Mouse (Mus musculus) lung, postnatal 0 days (tissue): ENCODE measurements at regions not wholly inside any gene's neighbourhood (a gene's known extent, or its start where the extent isn't known, plus 50 kb on each side); places are given as distances from the start of the nearest gene placed in this dataset.

ENCODE experiments used
- ATAC-seq: fragments of 200-750 bp; cut with Nextera tagmentation; 2 replicates; pipeline ENCODE4 v1.8.0; 2017; ENCODE audit warnings: moderate library complexity
- DNase-seq: peaks from one replicate; pipeline ENCODE4 v3.0.0-alpha.2; 2016; ENCODE audit warnings: low spot score
- H3K27ac ChIP-seq: fragments of 300-500 bp; sonication (generic); 2 replicates; pipeline ENCODE4 v1.5.1; 2014; ENCODE audit warnings: antibody characterized with exemption, mild to moderate bottlenecking, low read length, mixed read lengths
- H3K27me3 ChIP-seq: fragments of 300-500 bp; sonication (generic); replicated peaks from 2 replicates; pipeline ENCODE4 v1.6.1; 2014; ENCODE audit warnings: low read length, mixed read lengths; ENCODE audit not compliant: insufficient read depth
- H3K36me3 ChIP-seq: fragments of 300-500 bp; sonication (generic); 2 replicates; pipeline ENCODE4 v1.6.1; 2014; ENCODE audit warnings: low read length, mixed read lengths; ENCODE audit not compliant: insufficient read depth
- H3K4me1 ChIP-seq: fragments of 300-500 bp; sonication (generic); 2 replicates; pipeline ENCODE4 v1.6.1; 2014; ENCODE audit warnings: antibody characterized with exemption, low read depth, low read length, mixed read lengths; ENCODE audit not compliant: insufficient read depth
- H3K4me2 ChIP-seq: fragments of 300-500 bp; sonication (generic); replicated peaks from 2 replicates; pipeline ENCODE4 v1.6.1; 2014; ENCODE audit warnings: low read depth, mild to moderate bottlenecking, low read length, moderate library complexity, mixed read lengths
- H3K4me3 ChIP-seq: fragments of 300-500 bp; sonication (generic); 2 replicates; pipeline ENCODE4 v1.5.1; 2014; ENCODE audit warnings: low read depth, low read length
- H3K9ac ChIP-seq: fragments of 300-500 bp; sonication (generic); replicated peaks from 2 replicates; pipeline ENCODE4 v1.6.1; 2014; ENCODE audit warnings: low read depth, mild to moderate bottlenecking
- H3K9me3 ChIP-seq: fragments of 300-500 bp; sonication (generic); 2 replicates; pipeline ENCODE4 v1.6.1; 2016; ENCODE audit warnings: low read length, mixed read lengths
- CTCF ChIP-seq: IDR thresholded peaks from 2 replicates; pipeline ENCODE4 v1.5.1; 2016; ENCODE audit warnings: antibody characterized with exemption, mild to moderate bottlenecking
- EP300 ChIP-seq: IDR thresholded peaks from 2 replicates; pipeline ENCODE4 v1.6.1; 2016; ENCODE audit warnings: antibody characterized with exemption, mild to moderate bottlenecking, control low read depth
- WGBS: fragments of 180-500 bp; shearing (Covaris S2); extraction: QIAGEN DNeasy Blood & Tissue Kit; methylation state at CpG from one replicate; pipeline ENCODE4 v1.1.7; 2014; 5-methylcytosine and 5-hydroxymethylcytosine counted together

- no peak overlapping the region for H3K4me2 ChIP-seq
- H3K27ac ChIP-seq = no peak overlapping the region
- H3K9ac ChIP-seq = no peak overlapping the region
- no peaks in the 10 kb centered on the region for H3K9me3 ChIP-seq
- H3K36me3 ChIP-seq = no peaks in the 10 kb centered on the region
- no peak for DNase-seq
- no peaks in the 10 kb centered on the region for H3K4me1 ChIP-seq
- WGBS = 75% methylated on average over 2 of the region's 2 CpGs
- no peak for ATAC-seq
- TF ChIP-seq CTCF (no peak), EP300 (no peak)
- no peaks in the 10 kb centered on the region for H3K27me3 ChIP-seq
- H3K4me3 ChIP-seq = no peak overlapping the region
These were observed 181.2 kb upstream of the Tsc22d2 start for GRCm38 (mm10) chr3:58233296-58233695.

GRCm38 (mm10) chr3:58234846-58235630, 179.5 kb upstream of the Tsc22d2 start:
- H3K9me3 ChIP-seq = no peaks in the 10 kb centered on the region
- H3K27me3 ChIP-seq = no peaks in the 10 kb centered on the region
- no peaks in the 10 kb centered on the region for H3K4me1 ChIP-seq
- no peak overlapping the region for H3K27ac ChIP-seq
- 61% methylated on average over 6 of the region's 6 CpGs for WGBS
- DNase-seq (peak; percentile 5), ATAC-seq (peak; percentile 38)
- no peak overlapping the region for H3K9ac ChIP-seq
- no peaks in the 10 kb centered on the region for H3K36me3 ChIP-seq
- TF ChIP-seq EP300 (no peak), CTCF (no peak)
- no peak overlapping the region for H3K4me2 ChIP-seq
- H3K4me3 ChIP-seq = no peak overlapping the region

GRCm38 (mm10) chr3:58238111-58238510, 176.4 kb upstream of the Tsc22d2 start:
- no peak overlapping the region for H3K4me3 ChIP-seq
- TF ChIP-seq CTCF (no peak), EP300 (no peak)
- no peak overlapping the region for H3K9ac ChIP-seq
- ATAC-seq (no peak), DNase-seq (no peak)
- no peaks in the 10 kb centered on the region for H3K4me1 ChIP-seq
- H3K4me2 ChIP-seq = no peak overlapping the region
- H3K36me3 ChIP-seq = no peaks in the 10 kb centered on the region
- no peaks in the 10 kb centered on the region for H3K9me3 ChIP-seq
- H3K27me3 ChIP-seq = no peaks in the 10 kb centered on the region
- H3K27ac ChIP-seq = no peak overlapping the region

- ATAC-seq = no peak
- Histone ChIP-seq H3K27me3 (no peaks in the 10 kb centered on the region), H3K4me3 (no peak overlapping the region), H3K27ac (no peak overlapping the region), H3K36me3 (no peaks in the 10 kb centered on the region), H3K4me1 (no peaks in the 10 kb centered on the region), H3K9ac (no peak overlapping the region), H3K4me2 (no peak overlapping the region), H3K9me3 (no peaks in the 10 kb centered on the region)
- DNase-seq = no peak
- no peak for TF ChIP-seq CTCF
- WGBS = 57% methylated on average over 4 of the region's 4 CpGs
These were observed 173.7 kb upstream of the Tsc22d2 start for GRCm38 (mm10) chr3:58240775-58241174.

- Histone ChIP-seq H3K4me1 (no peaks in the 10 kb centered on the region), H3K9ac (no peak overlapping the region), H3K27me3 (no peaks in the 10 kb centered on the region), H3K4me3 (no peak overlapping the region), H3K36me3 (no peaks in the 10 kb centered on the region), H3K4me2 (no peak overlapping the region), H3K9me3 (no peaks in the 10 kb centered on the region), H3K27ac (no peak overlapping the region)
- DNase-seq (no peak), ATAC-seq (no peak)
- TF ChIP-seq EP300 (no peak), CTCF (no peak)
- 41% methylated on average over 5 of the region's 5 CpGs for WGBS
These were observed 169.2 kb upstream of the Tsc22d2 start for GRCm38 (mm10) chr3:58245361-58245760.

DNA sequence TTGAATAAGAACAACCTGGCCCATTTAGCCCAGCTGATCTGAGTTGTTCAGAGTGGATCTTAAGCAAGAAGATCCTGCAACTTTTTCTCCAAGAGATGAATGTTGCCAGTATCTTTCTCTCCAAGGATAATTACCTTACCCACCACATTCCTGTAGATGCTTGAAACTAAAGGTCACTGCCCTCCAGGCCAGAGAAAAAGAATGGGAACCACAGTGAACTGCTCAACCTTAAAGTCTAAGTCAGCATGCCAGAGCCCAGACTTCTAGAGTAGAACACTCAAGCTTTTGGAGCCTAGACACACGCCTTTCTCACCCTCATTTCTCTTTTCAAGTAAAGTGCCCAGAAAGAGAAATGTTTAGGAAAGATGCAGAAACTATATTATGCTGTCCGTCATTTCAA, 166.5 kb upstream of the Tsc22d2 start:
- 84% methylated on average over 2 of the region's 2 CpGs for WGBS
- DNase-seq (no peak), ATAC-seq (no peak)
- H3K9ac ChIP-seq = no peak overlapping the region
- H3K27ac ChIP-seq = no peak overlapping the region
- H3K4me2 ChIP-seq = no peak overlapping the region
- H3K36me3 ChIP-seq = no peaks in the 10 kb centered on the region
- TF ChIP-seq EP300 (no peak), CTCF (no peak)
- H3K4me1 ChIP-seq = no peaks in the 10 kb centered on the region
- no peaks in the 10 kb centered on the region for H3K27me3 ChIP-seq
- H3K4me3 ChIP-seq = no peak overlapping the region
- no peaks in the 10 kb centered on the region for H3K9me3 ChIP-seq

GRCm38 (mm10) chr3:58253942-58254341, 160.6 kb upstream of the Tsc22d2 start:
- no peaks in the 10 kb centered on the region for H3K27me3 ChIP-seq
- H3K4me1 ChIP-seq = no peaks in the 10 kb centered on the region
- H3K27ac ChIP-seq = no peak overlapping the region
- TF ChIP-seq CTCF (no peak), EP300 (no peak)
- no peak overlapping the region for H3K4me3 ChIP-seq
- ATAC-seq (no peak; the same call in 1 of the 2 replicates), DNase-seq (peak; percentile 7)
- 44% methylated on average over 8 of the region's 8 CpGs for WGBS
- H3K36me3 ChIP-seq = no peaks in the 10 kb centered on the region
- no peak overlapping the region for H3K4me2 ChIP-seq
- no peak overlapping the region for H3K9ac ChIP-seq
- H3K9me3 ChIP-seq = no peaks in the 10 kb centered on the region
